Mouse (Mus musculus) myocyte (in vitro differentiated cells): ENCODE measurements around the gene Usp2.

ENCODE experiments used
- E2F4 ChIP-seq: IDR thresholded peaks from one replicate; pipeline ENCODE4 v1.6.1; 2011; ENCODE audit warnings: mild to moderate bottlenecking, control low read depth, moderate library complexity; ENCODE audit not compliant: insufficient read depth
- MAX ChIP-seq: IDR thresholded peaks from one replicate; pipeline ENCODE4 v1.6.1; 2011; ENCODE audit warnings: low read depth, mild to moderate bottlenecking, control low read depth
- MYOD1 ChIP-seq, 3 experiments: IDR thresholded peaks; one replicate each; pipeline ENCODE4 v1.6.1; 2011; ENCODE audit warnings: control low read depth in 2 of 3, low read depth in 2 of 3, mild to moderate bottlenecking in 2 of 3, moderate library complexity in 1 of 3; ENCODE audit not compliant: insufficient read length in 2 of 3, control insufficient read depth in 1 of 3
- POLR2A ChIP-seq: IDR thresholded peaks from one replicate; pipeline ENCODE4 v1.6.1; 2011; ENCODE audit warnings: low read depth, mild to moderate bottlenecking, control low read depth, moderate library complexity; ENCODE audit not compliant: insufficient read length
- POLR2AphosphoS2 ChIP-seq: IDR thresholded peaks from one replicate; pipeline ENCODE4 v1.6.1; 2011; ENCODE audit warnings: low read depth, control low read depth; ENCODE audit not compliant: insufficient read length
- SRF ChIP-seq: IDR thresholded peaks from one replicate; pipeline ENCODE4 v1.6.1; 2011; ENCODE audit warnings: low read depth; ENCODE audit not compliant: control insufficient read depth, insufficient read length
- TCF12 ChIP-seq: IDR thresholded peaks from one replicate; pipeline ENCODE4 v1.6.1; 2011; ENCODE audit warnings: mild to moderate bottlenecking, control low read depth; ENCODE audit not compliant: poor library complexity, insufficient read depth, severe bottlenecking
- TCF3 ChIP-seq: IDR thresholded peaks from one replicate; pipeline ENCODE4 v1.6.1; 2011; ENCODE audit warnings: low read depth, control low read depth; ENCODE audit not compliant: insufficient read length
- USF1 ChIP-seq: IDR thresholded peaks from one replicate; pipeline ENCODE4 v1.6.1; 2011; ENCODE audit warnings: low read depth, mild to moderate bottlenecking, control low read depth, moderate library complexity

DNA sequence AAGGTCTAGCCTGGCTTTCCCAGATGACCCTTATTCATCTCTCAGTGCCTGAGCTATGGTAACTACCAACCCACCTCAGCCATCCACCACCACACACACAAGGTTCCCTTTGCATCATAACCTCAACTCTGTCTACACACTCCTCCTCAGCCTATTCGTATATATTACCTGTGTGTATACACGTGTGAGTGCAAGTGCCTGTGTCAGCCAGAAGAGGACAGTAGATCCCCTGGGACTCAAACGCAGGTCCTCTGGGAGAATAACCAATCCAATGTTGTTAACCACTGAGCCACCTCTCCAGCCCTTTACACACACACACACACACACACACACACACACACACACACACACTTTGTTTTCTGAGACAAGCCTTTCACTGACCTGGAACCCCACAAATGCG is 36.2 kb upstream of the Usp2 start:
- TF ChIP-seq POLR2A (no peak), USF1 (no peak), E2F4 (no peak), POLR2AphosphoS2 (no peak), MAX (no peak), MYOD1 (IDR thresholded peaks at IDR 0.05; ENCODE audit: control insufficient read depth in 1 of 3, insufficient read length in 2 of 3, low read depth in 2 of 3) (no peak), TCF12 (no peak), TCF3 (no peak), SRF (no peak)
